Mouse (Mus musculus) 416B (cell line): Measurements from ENCODE around the gene Btbd9.

Experiments
- DNase-seq: peaks from one replicate; pipeline ENCODE4 v3.0.0; 2011; ENCODE audit warnings: low read depth

Gene Btbd9

DNA sequence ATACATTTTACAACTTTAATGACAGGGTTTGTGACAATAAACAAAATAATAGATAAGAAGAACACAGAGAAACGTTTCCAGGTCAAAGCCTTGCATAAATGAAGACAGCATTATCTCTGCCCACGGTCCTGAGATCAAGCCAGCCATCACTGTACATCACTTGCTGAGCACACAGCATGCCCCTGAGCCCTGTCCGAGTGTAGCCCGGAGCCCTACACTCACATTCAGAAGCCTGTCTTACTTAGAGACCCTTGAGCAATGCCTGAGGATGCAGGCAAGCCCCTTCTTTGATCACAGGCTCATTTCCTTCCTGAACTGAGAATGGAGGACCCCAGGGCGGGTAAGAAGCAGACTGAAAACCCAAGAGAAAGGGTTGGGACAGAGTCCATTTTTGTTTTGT, 240.0 kb downstream of the Btbd9 start:
- DNase-seq, result no peak

DNA sequence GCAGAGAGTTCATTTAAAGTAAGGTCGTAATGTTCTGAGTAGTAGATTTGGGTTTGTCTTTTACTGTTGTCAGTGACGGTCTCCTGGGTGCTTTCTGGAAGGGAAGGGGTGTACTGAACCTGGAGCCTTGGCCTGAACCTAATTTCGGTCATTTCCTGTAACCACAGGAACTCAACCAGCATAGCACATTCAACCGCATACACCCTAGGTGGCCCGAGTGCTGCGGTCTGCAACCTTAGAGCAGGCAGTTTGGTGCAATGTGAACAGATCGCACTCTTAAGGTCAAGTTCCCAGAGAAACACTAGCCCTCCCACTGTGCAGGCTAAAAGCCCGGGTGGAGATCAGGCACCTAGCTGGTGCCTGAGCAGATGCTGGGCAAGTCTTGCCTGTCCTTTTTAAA, 240.5 kb downstream of the Btbd9 start:
- DNase-seq, result peak; percentile 66

DNA sequence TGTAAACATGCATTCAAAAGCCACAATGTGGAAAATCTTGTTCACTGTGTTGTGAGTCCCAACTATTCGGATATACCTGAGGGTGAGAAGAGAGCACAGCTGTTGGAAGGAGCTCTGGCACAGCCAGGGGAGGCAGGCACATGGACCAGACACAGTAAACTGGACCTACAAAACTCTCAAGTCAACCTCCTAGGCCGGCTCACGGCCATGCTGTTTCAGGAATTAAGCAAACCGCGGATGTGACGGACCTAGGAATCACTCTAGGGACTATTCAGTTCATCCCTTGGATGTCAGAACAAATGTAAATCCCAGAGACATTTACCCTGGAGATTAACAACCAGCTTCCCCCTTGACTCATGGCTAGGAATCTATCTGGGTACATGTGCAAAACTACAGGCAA, 242.0 kb downstream of the Btbd9 start:
- no peak for DNase-seq

DNA sequence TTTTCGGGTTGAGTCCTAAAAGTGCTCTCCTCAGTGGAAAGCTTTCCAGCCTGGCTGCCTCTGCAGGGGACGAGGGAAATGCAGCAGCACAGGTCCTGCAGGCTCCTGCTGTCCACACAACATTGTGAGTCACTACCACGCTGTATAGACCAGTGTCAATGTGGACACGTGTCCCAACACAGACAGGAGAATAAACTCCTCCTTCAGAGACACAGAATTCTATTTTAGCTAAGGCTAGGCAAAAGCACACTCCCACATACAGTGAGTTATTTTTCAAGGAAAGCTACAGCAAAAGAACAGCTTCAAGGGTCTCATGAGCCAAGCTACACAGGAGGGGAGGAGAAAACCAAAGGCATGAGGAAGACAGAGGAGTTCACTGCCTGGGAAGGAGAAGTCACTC, 243.2 kb downstream of the Btbd9 start:
- no peak for DNase-seq

DNA sequence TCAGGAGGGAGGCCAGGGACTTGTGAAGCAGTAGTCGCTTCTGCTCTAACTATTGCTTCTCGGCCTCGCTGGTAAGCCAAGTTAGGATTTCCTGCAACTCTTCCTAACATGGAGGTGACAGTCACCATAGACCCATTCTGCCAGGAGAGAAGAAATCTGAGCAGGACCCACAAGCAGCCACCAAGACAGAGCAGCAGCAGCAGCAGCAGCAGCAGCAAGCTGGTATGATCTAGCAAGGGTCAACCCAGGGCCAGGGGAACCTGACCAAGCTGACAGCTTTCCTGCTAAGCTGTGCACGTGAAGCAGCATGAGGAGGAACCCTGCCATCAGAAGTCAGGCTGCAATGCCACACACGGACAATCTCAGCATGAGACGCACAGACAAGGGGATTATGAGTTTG, 244.9 kb downstream of the Btbd9 start:
- no peak for DNase-seq

DNA sequence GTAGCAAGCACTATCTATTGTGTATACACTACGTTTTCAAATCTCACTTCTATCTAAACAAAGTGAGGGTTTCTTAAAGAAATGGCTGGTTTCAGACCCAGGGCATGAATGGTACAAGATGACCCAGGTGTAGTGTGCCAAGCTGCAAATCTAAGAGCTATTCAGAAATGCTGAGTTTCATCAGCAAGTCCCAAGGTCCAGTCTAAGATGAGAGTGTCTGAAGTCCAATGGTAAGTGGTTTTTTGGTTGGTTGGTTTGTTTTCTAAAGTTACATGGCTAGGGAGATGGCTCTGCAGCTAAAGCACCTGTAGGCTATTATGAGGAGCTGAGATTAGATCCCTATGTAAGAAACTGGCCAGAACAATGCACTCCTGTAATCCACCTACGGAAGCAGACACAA, 246.8 kb downstream of the Btbd9 start:
- no peak for DNase-seq

DNA sequence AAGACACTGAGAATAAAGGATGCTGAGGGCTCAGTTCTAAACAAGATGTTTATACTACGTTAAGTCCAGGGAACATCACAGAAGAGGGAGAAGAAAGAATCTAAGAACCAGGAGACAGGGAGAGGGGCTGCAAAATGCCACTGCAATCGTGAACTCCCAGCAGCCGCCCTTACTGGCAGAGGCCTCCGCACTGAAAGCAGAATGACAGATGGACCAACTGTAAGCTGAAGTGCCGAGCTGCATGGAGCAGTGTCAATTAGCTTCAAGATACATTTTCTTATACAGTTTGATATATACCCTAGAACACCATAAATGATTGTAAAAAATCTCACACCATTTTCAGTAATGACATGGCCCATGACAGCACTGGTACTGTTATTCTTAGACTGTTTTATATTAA, 247.4 kb downstream of the Btbd9 start:
- DNase-seq, result no peak

DNA sequence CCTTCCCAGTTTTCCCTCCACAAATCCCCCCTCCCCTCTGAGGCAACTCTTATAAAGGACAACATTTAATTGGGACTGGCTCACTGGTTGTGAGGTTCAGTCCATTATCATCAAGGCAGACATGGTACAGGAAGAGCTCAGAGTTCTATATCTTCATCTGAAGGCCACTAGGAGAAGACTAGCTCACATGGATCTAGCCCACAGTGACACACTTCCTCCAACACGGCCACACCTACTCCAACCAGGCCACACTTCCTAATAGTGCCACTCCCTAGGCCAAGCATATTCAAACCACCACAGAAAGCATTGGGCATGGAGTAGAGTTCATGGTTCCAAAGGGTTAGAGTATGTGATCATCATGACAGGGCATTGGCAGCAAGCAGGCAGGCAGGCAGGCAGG, 249.4 kb downstream of the Btbd9 start:
- DNase-seq, result peak; percentile 74

DNA sequence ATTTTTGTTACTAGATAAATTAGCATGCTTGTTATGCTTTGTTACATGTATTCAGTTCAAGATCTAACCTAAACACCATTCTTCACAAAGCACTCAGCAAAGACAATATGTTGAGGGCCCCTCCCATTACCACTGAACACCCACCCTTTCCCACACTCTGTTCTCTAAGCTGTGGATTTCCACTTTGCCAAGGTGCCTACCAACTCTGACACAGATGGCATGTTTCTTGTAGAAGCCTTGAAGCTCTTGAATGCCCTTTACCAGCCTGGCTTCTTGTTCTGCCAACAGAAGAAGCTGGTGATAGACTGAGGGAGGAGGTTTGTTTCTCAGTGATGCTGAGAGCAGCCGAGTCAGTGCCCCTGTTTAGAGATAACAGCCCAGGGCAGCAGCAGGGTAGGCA, 256.0 kb downstream of the Btbd9 start:
- DNase-seq, result no peak

DNA sequence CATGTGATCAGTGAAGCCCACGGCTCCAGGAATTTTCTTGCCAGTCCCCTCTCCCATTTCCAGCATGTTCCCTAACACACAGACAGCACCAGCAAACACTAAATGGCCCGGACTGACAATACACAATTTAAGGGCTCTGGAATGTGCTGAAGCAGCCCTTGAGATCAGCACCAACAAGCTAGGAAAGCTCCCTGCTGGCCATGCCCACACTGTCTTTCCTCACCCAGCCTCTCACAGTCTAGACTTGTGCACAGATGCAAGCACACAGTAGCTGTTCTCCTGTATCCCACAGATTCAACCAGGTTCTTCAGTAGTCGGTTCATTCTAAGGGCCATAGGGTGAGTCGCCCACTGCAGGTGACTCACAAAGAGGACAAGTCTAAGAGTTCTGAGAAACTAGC, 263.6 kb downstream of the Btbd9 start:
- peak; percentile 19 for DNase-seq

DNA sequence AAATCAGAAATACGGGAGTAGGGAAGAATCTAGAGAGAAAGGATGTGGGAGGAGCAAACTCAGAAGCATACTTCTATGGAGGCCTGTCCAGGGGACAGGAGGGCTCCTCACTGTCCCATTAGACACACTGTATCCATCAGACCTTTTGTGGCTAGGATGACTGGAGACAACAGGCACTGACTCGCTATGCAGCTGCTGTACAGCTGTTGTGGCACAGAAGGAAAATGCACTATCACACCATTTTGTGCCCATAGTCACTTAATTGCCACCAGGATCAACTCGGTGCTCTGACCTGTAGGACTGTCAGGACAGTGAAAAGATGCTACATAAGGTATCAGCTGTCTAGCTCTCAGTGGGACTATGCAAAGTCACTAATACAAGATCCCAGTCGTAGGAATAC, 266.7 kb downstream of the Btbd9 start:
- no peak for DNase-seq

DNA sequence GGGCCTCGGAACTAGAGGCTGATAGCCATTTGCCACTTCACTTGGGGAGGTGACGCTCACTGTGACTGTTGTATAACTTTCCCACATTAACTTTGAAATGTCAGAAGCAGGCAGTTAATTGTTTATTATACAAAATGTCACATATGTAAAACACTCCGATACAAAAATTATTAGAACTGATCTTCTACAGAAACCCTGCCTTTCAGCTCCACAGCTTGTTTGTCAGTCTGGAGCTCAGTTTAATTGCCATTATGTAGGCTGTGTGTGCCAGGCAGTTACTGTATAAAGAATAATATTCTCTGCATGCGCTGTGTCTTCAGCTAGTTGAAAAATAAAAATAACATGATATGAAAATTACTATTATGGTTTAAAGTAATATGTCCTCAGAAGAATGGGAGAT, 267.4 kb downstream of the Btbd9 start:
- no peak for DNase-seq

DNA sequence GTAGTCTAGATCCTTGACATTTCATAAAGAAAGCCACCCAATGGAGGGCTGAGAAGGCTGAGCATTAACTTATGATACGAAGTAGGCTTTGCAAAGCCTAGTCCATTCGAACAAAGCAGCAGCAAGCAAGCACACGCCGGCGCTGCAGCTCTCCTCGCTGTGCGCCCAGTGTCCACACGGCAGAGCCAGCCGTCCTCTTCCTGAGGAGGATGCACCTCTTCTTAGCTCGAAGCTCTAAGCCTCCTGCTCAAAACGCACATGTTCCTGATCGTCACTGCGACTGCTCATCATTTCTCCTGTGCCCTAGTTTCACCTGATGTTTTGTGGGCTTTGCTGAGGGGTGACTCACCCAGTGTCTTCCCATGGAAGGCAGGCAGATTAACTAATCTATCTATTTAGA, 268.0 kb downstream of the Btbd9 start:
- DNase-seq, result no peak

DNA sequence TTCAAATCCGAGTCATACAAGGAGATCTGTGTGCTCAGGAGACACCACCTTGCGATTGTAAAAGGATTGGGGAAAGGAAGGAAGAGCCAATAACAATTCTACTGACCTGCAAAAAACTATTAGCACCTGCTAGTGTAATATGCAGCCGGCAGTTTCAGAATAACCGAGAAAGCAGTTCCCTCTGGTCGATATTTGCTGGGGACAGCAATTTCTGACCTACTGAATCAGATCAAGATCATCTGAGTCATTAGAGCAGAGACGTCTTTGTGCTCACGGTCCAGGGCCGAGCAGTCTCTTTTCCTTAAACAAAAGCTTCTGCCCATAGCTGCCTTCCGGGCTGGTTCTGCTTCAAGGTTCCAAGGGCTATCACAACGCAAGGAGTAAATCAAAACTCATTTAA, 269.1 kb downstream of the Btbd9 start:
- DNase-seq, result no peak

DNA sequence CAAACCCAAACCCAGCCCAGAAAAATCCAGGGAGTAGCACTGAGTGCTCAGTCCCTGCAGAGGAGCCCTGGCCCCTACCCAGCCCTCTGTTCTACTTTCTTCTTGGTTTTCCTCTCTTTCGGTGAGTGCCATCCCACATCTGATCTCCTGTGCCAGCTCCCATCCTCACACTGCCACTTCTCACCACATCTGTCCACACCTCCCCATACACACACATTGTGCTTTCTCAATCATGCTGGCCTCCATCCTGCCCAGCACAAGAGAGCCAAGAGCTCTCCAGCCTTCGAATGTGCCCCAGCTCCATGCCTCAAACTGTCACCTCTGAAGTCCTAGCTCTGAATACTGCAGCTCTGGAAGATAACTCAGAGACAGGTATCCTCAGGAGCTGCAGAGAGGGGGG, 271.5 kb downstream of the Btbd9 start:
- no peak for DNase-seq

DNA sequence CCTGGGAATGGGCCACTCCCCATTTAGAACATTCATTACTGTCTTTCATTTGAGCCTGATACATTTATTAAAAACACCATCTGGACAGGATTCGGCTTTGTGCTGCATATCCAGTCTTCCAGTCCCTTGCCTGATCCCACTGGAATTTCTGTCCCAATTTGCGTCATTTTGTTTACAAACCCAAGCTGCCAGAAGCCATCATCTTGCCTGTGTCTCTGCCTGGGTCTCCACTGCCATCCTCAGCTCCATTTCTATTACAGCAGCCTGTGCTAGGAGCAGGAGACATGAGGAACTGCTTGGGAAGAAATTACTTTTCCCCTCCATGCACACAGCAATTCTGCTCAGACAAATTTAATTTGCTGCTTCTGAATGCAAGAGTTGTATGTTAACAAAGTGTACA, 274.9 kb downstream of the Btbd9 start:
- no peak for DNase-seq

DNA sequence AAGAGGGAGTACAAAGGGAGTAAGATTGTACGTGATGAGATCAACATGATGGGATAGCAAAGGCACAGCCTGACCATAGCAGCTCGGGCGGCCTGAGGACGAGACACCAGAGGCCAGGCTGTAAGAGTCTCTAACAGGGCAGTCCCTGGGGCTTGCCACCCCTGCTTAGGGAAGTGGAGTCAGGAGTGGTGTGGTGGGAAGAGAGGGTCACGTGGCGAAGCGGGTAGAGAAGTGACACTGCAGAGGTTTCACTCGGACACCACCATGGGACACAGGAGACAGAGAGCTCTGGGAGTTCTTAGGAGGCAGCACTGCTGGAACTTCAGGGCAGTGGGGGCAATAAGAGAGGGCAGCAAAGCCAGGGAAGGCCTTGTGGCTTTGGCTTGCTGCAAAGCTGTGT, 278.9 kb downstream of the Btbd9 start:
- no peak for DNase-seq

DNA sequence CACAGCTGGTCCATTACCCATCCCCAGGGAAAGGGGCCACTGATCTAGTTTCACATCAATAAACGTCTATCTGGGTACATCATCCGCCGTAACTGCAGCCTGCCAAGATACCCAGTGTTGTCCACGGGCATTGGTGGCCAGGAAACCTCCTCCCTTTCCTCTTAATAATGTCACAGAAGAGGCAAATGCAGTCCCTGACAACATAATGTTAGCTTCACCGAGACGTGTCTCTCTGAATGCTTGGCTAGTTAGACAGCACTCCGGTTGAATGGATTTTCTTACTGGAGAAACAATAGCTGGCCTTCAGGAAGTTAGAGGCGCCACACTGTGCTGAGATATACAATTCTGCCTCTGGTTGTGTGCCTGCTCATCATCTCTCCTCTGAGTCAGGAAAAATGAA, 280.2 kb downstream of the Btbd9 start:
- no peak for DNase-seq

DNA sequence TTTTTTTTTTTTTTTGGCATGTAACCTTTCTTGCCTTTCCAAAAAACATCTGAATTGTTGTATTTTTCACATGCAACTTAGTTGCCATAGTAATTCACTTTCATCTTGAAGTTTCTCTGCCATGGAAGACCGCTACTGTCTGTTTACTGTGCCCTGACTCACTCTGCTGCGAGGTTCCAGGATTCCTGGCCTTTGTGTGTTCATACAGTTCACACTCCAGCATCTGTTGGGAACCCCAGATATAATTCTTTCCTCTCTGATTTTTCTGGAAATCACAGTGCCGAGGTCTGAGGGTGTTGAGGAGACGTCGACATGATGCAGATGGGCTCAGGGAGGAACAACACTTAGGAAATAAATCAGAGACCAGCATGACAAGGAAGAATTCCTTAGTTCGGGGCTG, 283.6 kb downstream of the Btbd9 start:
- no peak for DNase-seq

DNA sequence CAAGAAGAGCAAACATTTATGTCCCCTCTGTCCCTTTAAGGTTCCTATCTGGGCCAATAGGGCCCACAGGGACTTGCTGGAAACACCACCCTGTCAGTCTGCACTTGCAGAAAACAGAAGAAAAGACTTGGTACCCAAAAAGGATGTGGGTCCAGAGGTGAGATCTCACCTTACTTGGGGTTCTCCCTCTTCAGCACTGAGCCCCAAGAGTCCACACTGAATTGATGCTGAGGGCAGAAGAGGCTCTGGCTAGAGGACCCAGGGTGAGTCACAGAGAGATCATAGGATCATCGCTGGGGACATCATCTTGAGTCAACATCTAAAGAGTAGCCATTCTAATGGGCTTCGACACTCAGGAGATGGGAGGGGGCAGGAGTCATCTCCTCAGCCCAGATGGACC, 290.6 kb downstream of the Btbd9 start:
- DNase-seq, result no peak

DNA sequence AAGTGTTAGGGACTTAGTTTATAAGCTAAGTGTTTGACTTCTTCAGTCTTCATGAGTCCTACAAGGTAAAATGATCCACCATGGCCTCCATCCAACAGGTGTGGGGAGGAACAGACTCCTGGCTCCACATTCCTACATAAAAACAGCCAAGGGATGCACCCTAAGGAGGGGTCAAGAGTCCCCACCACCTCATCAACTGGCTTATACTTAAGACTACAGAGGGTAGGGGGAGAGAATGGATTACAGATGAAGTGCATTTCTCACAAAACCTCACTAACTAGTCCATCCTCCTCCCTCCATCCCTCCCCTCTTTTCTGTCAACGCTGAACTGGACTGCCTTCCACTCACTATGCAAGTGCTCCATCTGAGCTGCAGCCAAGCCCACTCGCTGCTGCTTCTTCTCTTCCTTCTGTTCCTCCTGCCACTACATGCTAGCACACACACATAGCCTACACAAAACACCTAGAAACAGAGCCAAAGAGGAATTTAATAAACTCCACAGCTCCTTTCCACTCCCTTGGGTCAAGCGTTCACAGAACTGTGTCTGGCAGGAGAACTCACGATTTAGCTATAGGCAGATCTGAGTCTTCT, 292.7 kb downstream of the Btbd9 start:
- DNase-seq, result no peak

DNA sequence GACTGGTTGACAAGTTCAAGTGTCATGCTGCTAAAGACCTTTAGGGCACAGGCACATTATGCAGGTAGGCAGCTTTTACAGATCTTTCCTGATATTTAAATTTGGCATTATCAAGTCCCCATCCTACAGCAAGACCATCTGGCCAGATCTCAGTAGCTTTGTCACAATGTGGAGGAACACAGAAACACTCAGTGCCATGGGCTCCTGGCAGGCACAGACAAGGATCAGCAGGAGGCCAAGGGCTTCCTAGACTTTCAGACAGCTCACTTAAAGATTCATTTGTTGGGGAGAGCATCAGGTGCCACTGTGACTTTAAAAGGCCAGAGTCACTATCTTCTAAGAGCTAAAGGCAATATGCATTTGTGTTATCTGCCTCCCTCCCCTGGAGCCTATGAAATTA, 293.3 kb downstream of the Btbd9 start:
- no peak for DNase-seq

DNA sequence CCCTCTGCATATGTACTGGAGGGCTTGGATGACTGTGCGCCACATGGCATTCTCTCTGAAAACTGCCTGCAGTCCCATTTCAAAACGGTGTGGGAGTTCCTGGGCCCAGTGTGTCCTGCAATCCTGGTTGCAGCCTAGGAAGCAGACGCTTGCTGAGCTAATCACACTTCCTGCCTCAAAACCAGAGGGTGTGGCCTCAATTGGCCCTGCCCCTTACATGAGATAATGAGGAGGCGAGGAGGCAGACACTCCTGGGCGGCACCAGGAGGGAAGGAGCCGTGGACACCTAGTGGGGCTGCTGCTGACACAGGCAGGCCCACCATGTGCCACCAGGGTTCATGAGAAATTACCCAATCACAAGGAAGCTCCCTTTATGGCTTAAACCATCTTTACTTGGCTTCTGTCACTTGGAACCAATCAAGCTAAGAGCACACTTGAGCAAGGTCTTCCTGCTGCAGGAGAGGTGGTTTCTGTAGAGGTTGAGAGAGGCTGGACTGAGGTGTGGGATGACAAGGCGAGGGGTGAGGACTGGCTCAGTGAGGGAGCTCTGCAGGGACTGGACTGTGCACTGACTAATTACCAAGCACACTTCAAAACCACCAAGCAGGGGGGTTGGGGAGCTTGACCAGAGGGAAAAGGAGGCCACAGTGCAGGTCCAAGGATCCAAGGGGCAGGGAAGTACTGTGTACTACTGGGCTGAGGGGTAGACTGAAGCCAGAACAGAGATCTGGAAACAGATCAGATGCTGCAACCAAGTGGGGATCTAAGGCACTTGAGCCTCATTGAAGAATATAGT, 295.8 kb downstream of the Btbd9 start:
- DNase-seq, result peak; percentile 87

DNA sequence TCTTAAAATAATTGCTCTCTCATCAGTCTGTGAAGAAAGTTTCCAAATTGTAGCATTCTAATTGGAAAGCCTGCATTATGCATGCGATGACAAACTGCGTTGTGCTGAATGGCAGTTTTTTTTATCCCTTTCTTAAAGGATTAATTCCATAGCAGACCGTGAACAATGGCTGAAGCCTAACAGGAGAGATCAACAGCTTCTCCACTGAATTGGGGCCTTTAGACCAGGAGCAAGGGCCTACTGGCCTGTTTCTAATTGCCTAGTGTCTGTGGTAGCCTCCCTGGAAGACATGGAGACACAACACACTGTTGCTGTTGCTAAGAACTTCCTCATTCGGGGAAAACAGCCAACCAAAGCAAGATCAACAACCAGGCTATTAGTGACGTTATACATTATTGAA, 296.6 kb downstream of the Btbd9 start:
- no peak for DNase-seq
